Mouse (Mus musculus): ENCODE measurements around the gene Maml1. TPM values are rescaled to one million over a fixed set of nuclear protein-coding genes. Genes with fewer than 3 reads are reported as not detected.

Gene Maml1
- polyA plus RNA-seq (2015; fragmentation: Nextera tagmentation; extraction: Ambion mirVana), result 2.6 and 3.0 TPM in 2 replicates

GRCm38 (mm10) chr11:50292190-50292855, at the start of gene Maml1:
TSS of gene Maml1 (minus strand) at chr11:50292311.
- ATAC-seq (replicated peaks; ENCODE audit: extremely low read depth, insufficient read depth, low FRiP score), result peak; percentile 99
- Histone ChIP-seq H3K4me2 (ENCODE audit: low read depth, low read length) (peak within 1 kb of the TSS; percentile 92), H3K9ac (ENCODE audit: low read length) (peak within 1 kb of the TSS; percentile 93), H3K9me3 (replicated peaks; ENCODE audit: control insufficient read depth, low read length) (no peaks in the 10 kb centered on the region), H3K27ac (ENCODE audit: low read length) (peak within 1 kb of the TSS; percentile 97), H3K36me3 (ENCODE audit: control insufficient read depth, insufficient read depth) (peaks cover 25% of the 10 kb centered on the region), H3K4me3 (ENCODE audit: low read length) (peak within 1 kb of the TSS; percentile 86), H3K4me1 (ENCODE audit: control insufficient read depth, insufficient read depth, low read length) (peaks cover 17% of the 10 kb centered on the region), H3K27me3 (ENCODE audit: control insufficient read depth, insufficient read depth, low read length) (no peaks in the 10 kb centered on the region)
- WGBS, result under 1% methylated on average over 45 of the region's 45 CpGs

GRCm38 (mm10) chr11:50336891-50337290, 44.8 kb upstream of the Maml1 start:
- no peak overlapping the region for H3K27ac ChIP-seq (ENCODE audit: low read length)

GRCm38 (mm10) chr11:50336126-50336525, 44.0 kb upstream of the Maml1 start:
- H3K27ac ChIP-seq (ENCODE audit: low read length), result no peak overlapping the region
- H3K4me2 ChIP-seq (ENCODE audit: low read depth, low read length), result no peak overlapping the region
- H3K9ac ChIP-seq (ENCODE audit: low read length), result no peak overlapping the region
- H3K27me3 ChIP-seq (ENCODE audit: control insufficient read depth, insufficient read depth, low read length), result no peaks in the 10 kb centered on the region
- no peak overlapping the region for H3K4me3 ChIP-seq (ENCODE audit: low read length)
- no peaks in the 10 kb centered on the region for H3K9me3 ChIP-seq (replicated peaks; ENCODE audit: control insufficient read depth, low read length)
- H3K36me3 ChIP-seq (ENCODE audit: control insufficient read depth, insufficient read depth), result no peaks in the 10 kb centered on the region
- H3K4me1 ChIP-seq (ENCODE audit: control insufficient read depth, insufficient read depth, low read length), result no peaks in the 10 kb centered on the region
- 31% methylated on average over 1 of the region's 1 CpGs for WGBS
- no peak for ATAC-seq (replicated peaks; ENCODE audit: extremely low read depth, insufficient read depth, low FRiP score)

More at GRCm38 (mm10) chr11:50336891-50337290, 44.8 kb upstream of the Maml1 start:
- 62% methylated on average over 4 of the region's 4 CpGs for WGBS
- ATAC-seq (replicated peaks; ENCODE audit: extremely low read depth, insufficient read depth, low FRiP score), result no peak
- H3K9me3 ChIP-seq (replicated peaks; ENCODE audit: control insufficient read depth, low read length), result peaks cover 4% of the 10 kb centered on the region; the same call in 1 of the 2 replicates
- no peaks in the 10 kb centered on the region for H3K27me3 ChIP-seq (ENCODE audit: control insufficient read depth, insufficient read depth, low read length)
- no peaks in the 10 kb centered on the region for H3K36me3 ChIP-seq (ENCODE audit: control insufficient read depth, insufficient read depth)
- no peaks in the 10 kb centered on the region for H3K4me1 ChIP-seq (ENCODE audit: control insufficient read depth, insufficient read depth, low read length)
- H3K4me3 ChIP-seq (ENCODE audit: low read length), result no peak overlapping the region
- no peak overlapping the region for H3K9ac ChIP-seq (ENCODE audit: low read length)
- no peak overlapping the region for H3K4me2 ChIP-seq (ENCODE audit: low read depth, low read length)

GRCm38 (mm10) chr11:50333181-50333580, 41.1 kb upstream of the Maml1 start:
- H3K27ac ChIP-seq (ENCODE audit: low read length), result no peak overlapping the region
- H3K9me3 ChIP-seq (replicated peaks; ENCODE audit: control insufficient read depth, low read length), result no peaks in the 10 kb centered on the region
- ATAC-seq (replicated peaks; ENCODE audit: extremely low read depth, insufficient read depth, low FRiP score), result no peak
- no peaks in the 10 kb centered on the region for H3K36me3 ChIP-seq (ENCODE audit: control insufficient read depth, insufficient read depth)
- H3K4me3 ChIP-seq (ENCODE audit: low read length), result no peak overlapping the region
- 72% methylated on average over 3 of the region's 3 CpGs for WGBS
- H3K27me3 ChIP-seq (ENCODE audit: control insufficient read depth, insufficient read depth, low read length), result no peaks in the 10 kb centered on the region
- no peaks in the 10 kb centered on the region for H3K4me1 ChIP-seq (ENCODE audit: control insufficient read depth, insufficient read depth, low read length)
- no peak overlapping the region for H3K4me2 ChIP-seq (ENCODE audit: low read depth, low read length)
- H3K9ac ChIP-seq (ENCODE audit: low read length), result no peak overlapping the region

- H3K9ac ChIP-seq (ENCODE audit: low read length), result no peak overlapping the region
- H3K27ac ChIP-seq (ENCODE audit: low read length), result no peak overlapping the region
- WGBS, result 94% methylated on average over 1 of the region's 1 CpGs
- no peak overlapping the region for H3K4me3 ChIP-seq (ENCODE audit: low read length)
- peaks cover 7% of the 10 kb centered on the region for H3K4me1 ChIP-seq (ENCODE audit: control insufficient read depth, insufficient read depth, low read length)
- H3K9me3 ChIP-seq (replicated peaks; ENCODE audit: control insufficient read depth, low read length), result no peaks in the 10 kb centered on the region
- no peaks in the 10 kb centered on the region for H3K36me3 ChIP-seq (ENCODE audit: control insufficient read depth, insufficient read depth)
- ATAC-seq (replicated peaks; ENCODE audit: extremely low read depth, insufficient read depth, low FRiP score), result no peak
- H3K4me2 ChIP-seq (ENCODE audit: low read depth, low read length), result no peak overlapping the region
- H3K27me3 ChIP-seq (ENCODE audit: control insufficient read depth, insufficient read depth, low read length), result no peaks in the 10 kb centered on the region
Measured at GRCm38 (mm10) chr11:50329378-50329777, 37.3 kb upstream of the Maml1 start.

- Histone ChIP-seq H3K27me3 (ENCODE audit: control insufficient read depth, insufficient read depth, low read length) (no peaks in the 10 kb centered on the region), H3K4me1 (ENCODE audit: control insufficient read depth, insufficient read depth, low read length) (peaks cover 17% of the 10 kb centered on the region), H3K27ac (ENCODE audit: low read length) (no peak overlapping the region), H3K9ac (ENCODE audit: low read length) (no peak overlapping the region), H3K4me3 (ENCODE audit: low read length) (no peak overlapping the region), H3K4me2 (ENCODE audit: low read depth, low read length) (no peak overlapping the region), H3K36me3 (ENCODE audit: control insufficient read depth, insufficient read depth) (no peaks in the 10 kb centered on the region), H3K9me3 (replicated peaks; ENCODE audit: control insufficient read depth, low read length) (no peaks in the 10 kb centered on the region)
- 80% methylated on average over 3 of the region's 3 CpGs for WGBS
- no peak for ATAC-seq (replicated peaks; ENCODE audit: extremely low read depth, insufficient read depth, low FRiP score)
Measured at GRCm38 (mm10) chr11:50328075-50328625, 36.0 kb upstream of the Maml1 start.

- H3K9me3 ChIP-seq (replicated peaks; ENCODE audit: control insufficient read depth, low read length), result no peaks in the 10 kb centered on the region
- WGBS, result 5% methylated on average over 7 of the region's 7 CpGs
- H3K36me3 ChIP-seq (ENCODE audit: control insufficient read depth, insufficient read depth), result no peaks in the 10 kb centered on the region
- H3K4me1 ChIP-seq (ENCODE audit: control insufficient read depth, insufficient read depth, low read length), result peaks cover 31% of the 10 kb centered on the region
- no peaks in the 10 kb centered on the region for H3K27me3 ChIP-seq (ENCODE audit: control insufficient read depth, insufficient read depth, low read length)
- H3K4me3 ChIP-seq (ENCODE audit: low read length), result peak overlapping the region; percentile 98
- H3K4me2 ChIP-seq (ENCODE audit: low read depth, low read length), result peak overlapping the region; percentile 86
- H3K27ac ChIP-seq (ENCODE audit: low read length), result peak overlapping the region; percentile 94
- peak overlapping the region; percentile 91 for H3K9ac ChIP-seq (ENCODE audit: low read length)
- ATAC-seq (replicated peaks; ENCODE audit: extremely low read depth, insufficient read depth, low FRiP score), result no peak
Measured at GRCm38 (mm10) chr11:50326302-50326966, 34.3 kb upstream of the Maml1 start.

- Histone ChIP-seq H3K9ac (ENCODE audit: low read length) (peak within 1 kb of the TSS; percentile 99), H3K4me3 (ENCODE audit: low read length) (peak within 1 kb of the TSS; percentile 98), H3K4me2 (ENCODE audit: low read depth, low read length) (peak within 1 kb of the TSS; percentile 91), H3K27ac (ENCODE audit: low read length) (peak within 1 kb of the TSS; percentile 95), H3K36me3 (ENCODE audit: control insufficient read depth, insufficient read depth) (no peaks in the 10 kb centered on the region), H3K27me3 (ENCODE audit: control insufficient read depth, insufficient read depth, low read length) (no peaks in the 10 kb centered on the region), H3K9me3 (replicated peaks; ENCODE audit: control insufficient read depth, low read length) (no peaks in the 10 kb centered on the region), H3K4me1 (ENCODE audit: control insufficient read depth, insufficient read depth, low read length) (peaks cover 34% of the 10 kb centered on the region)
- peak; percentile 96 for ATAC-seq (replicated peaks; ENCODE audit: extremely low read depth, insufficient read depth, low FRiP score)
- WGBS, result under 1% methylated on average over 64 of the region's 64 CpGs
Measured at GRCm38 (mm10) chr11:50325496-50326301, 33.6 kb upstream of the Maml1 start, which contains the start of gene Canx. TSS of gene Canx (minus strand) at chr11:50325673.

Measured in heart, embryonic 16.5 days (tissue).